Mouse (Mus musculus) spleen, adult 2 months (tissue): Measurements from ENCODE around the gene Ext2. TPM values are rescaled to one million over a fixed set of nuclear protein-coding genes. Genes with fewer than 3 reads are reported as not detected.

ENCODE experiments used
- DNase-seq, 2 experiments: peaks; one replicate each; pipeline versions ENCODE4 v3.0.0 to v3.0.0-alpha.2; 2012 to 2021; ENCODE audit warnings: low spot score in 2 of 2, low read depth in 1 of 2
- H3K27ac ChIP-seq: fragments of 200-500 bp; 2 replicates; pipeline ENCODE4 v1.5.1; 2012; ENCODE audit warnings: low read length, inconsistent platforms; ENCODE audit not compliant: insufficient read depth
- H3K27me3 ChIP-seq: fragments of 200-500 bp; 2 replicates; pipeline ENCODE4 v1.6.1; 2012; ENCODE audit warnings: mild to moderate bottlenecking, moderate library complexity, low read length, inconsistent platforms; ENCODE audit not compliant: control insufficient read depth, insufficient read depth
- H3K36me3 ChIP-seq: fragments of 200-500 bp; 2 replicates; pipeline ENCODE4 v1.6.1; 2012; ENCODE audit warnings: mild to moderate bottlenecking, low read length, inconsistent platforms; ENCODE audit not compliant: control insufficient read depth, insufficient read depth
- H3K4me1 ChIP-seq: fragments of 200-500 bp; 2 replicates; pipeline ENCODE4 v1.6.1; 2011; ENCODE audit warnings: inconsistent platforms; ENCODE audit not compliant: control insufficient read depth, insufficient read depth, insufficient read length
- H3K4me3 ChIP-seq: fragments of 200-500 bp; 2 replicates; pipeline ENCODE4 v1.5.1; 2011; ENCODE audit warnings: mild to moderate bottlenecking, inconsistent platforms; ENCODE audit not compliant: insufficient read depth, insufficient read length; ENCODE audit errors: extremely low read depth
- CTCF ChIP-seq: fragments of 200-500 bp; IDR thresholded peaks from 2 replicates; pipeline ENCODE4 v1.5.1; 2011; ENCODE audit warnings: mild to moderate bottlenecking, inconsistent platforms; ENCODE audit not compliant: insufficient read depth, insufficient read length, insufficient replicate concordance; ENCODE audit errors: extremely low read depth
- POLR2A ChIP-seq: fragments of 200-500 bp; IDR thresholded peaks from 2 replicates; pipeline ENCODE4 v1.6.1; 2011; ENCODE audit warnings: low read depth, low read length, inconsistent platforms
- WGBS: fragments of 180-500 bp; shearing (Covaris S2); methylation state at CpG from one replicate; pipeline ENCODE4 v1.1.7; 2018; 5-methylcytosine and 5-hydroxymethylcytosine counted together
- polyA plus RNA-seq: library from polyadenylated mRNA; depleted of rRNA; stranded (reverse); fragments of >200 nt; gene quantifications from 2 replicates; pipeline ENCODE4 v1.2.3, GENCODE M21; 2012

The Ext2 gene
- polyA plus RNA-seq, 1 experiment, result 23.9 TPM

- DNase-seq, result no peak
- Histone ChIP-seq H3K36me3 (no peaks in the 10 kb centered on the region), H3K4me1 (no peaks in the 10 kb centered on the region; the same call in 1 of the 2 replicates), H3K4me3 (no peak overlapping the region), H3K27me3 (no peaks in the 10 kb centered on the region), H3K27ac (no peak overlapping the region)
- WGBS, result 79% methylated on average over 1 of the region's 1 CpGs
- TF ChIP-seq CTCF (no peak), POLR2A (no peak)
Measured at GRCm38 (mm10) chr2:93851303-93851702, 28.9 kb upstream of the Ext2 start.

GRCm38 (mm10) chr2:93850317-93850944, 28.1 kb upstream of the Ext2 start:
- no peaks in the 10 kb centered on the region; the same call in 1 of the 2 replicates for H3K4me1 ChIP-seq
- H3K27me3 ChIP-seq, result no peaks in the 10 kb centered on the region
- TF ChIP-seq CTCF (no peak), POLR2A (no peak)
- WGBS, result 4% methylated on average over 13 of the region's 13 CpGs
- no peak overlapping the region for H3K27ac ChIP-seq
- H3K36me3 ChIP-seq, result 0 out of 2 replicates have a peak, but pooled peaks cover 1% of the 10 kb centered on the region
- peak in 1 of 2 experiments; percentile 15 for DNase-seq
- peak overlapping the region; percentile 10 for H3K4me3 ChIP-seq

- Histone ChIP-seq H3K27me3 (no peaks in the 10 kb centered on the region), H3K4me1 (no peaks in the 10 kb centered on the region; the same call in 1 of the 2 replicates), H3K36me3 (0 out of 2 replicates have a peak, but pooled peaks cover 2% of the 10 kb centered on the region), H3K27ac (peak within 1 kb of the TSS; percentile 68), H3K4me3 (peak within 1 kb of the TSS; percentile 80)
- 0 out of 2 replicates have a peak, but pooled peaks have one; percentile 21 for TF ChIP-seq CTCF
- TF ChIP-seq POLR2A, result no peak
- WGBS, result 1% methylated on average over 28 of the region's 28 CpGs
- DNase-seq, result peak; percentile 47 to 50
Measured at GRCm38 (mm10) chr2:93849505-93850089, 27.2 kb upstream of the Ext2 start, which contains the start of gene Accs. Gene Accs, minus strand, starts transcription at chr2:93849943.

- H3K27ac ChIP-seq, result no peak overlapping the region
- 91% methylated on average over 3 of the region's 3 CpGs for WGBS
- no peak overlapping the region for H3K4me3 ChIP-seq
- no peaks in the 10 kb centered on the region for H3K27me3 ChIP-seq
- no peak for DNase-seq
- no peaks in the 10 kb centered on the region for H3K4me1 ChIP-seq
- TF ChIP-seq POLR2A (no peak), CTCF (no peak)
- peaks cover 14% of the 10 kb centered on the region for H3K36me3 ChIP-seq
Measured at GRCm38 (mm10) chr2:93841349-93841748, 19.0 kb upstream of the Ext2 start.

GRCm38 (mm10) chr2:93840109-93840508, 17.7 kb upstream of the Ext2 start:
- WGBS, result 88% methylated on average over 6 of the region's 6 CpGs
- H3K36me3 ChIP-seq, result peaks cover 13% of the 10 kb centered on the region
- no peak overlapping the region for H3K4me3 ChIP-seq
- TF ChIP-seq CTCF (no peak), POLR2A (no peak)
- no peaks in the 10 kb centered on the region for H3K4me1 ChIP-seq
- no peak overlapping the region for H3K27ac ChIP-seq
- no peak for DNase-seq
- H3K27me3 ChIP-seq, result no peaks in the 10 kb centered on the region

- Histone ChIP-seq H3K36me3 (peaks cover 10% of the 10 kb centered on the region), H3K4me3 (no peak overlapping the region), H3K27ac (no peak overlapping the region), H3K27me3 (no peaks in the 10 kb centered on the region), H3K4me1 (no peaks in the 10 kb centered on the region)
- 88% methylated on average over 4 of the region's 4 CpGs for WGBS
- no peak for DNase-seq
- TF ChIP-seq CTCF (no peak), POLR2A (no peak)
Measured at GRCm38 (mm10) chr2:93838931-93839330, 16.6 kb upstream of the Ext2 start.

- Histone ChIP-seq H3K36me3 (peaks cover 5% of the 10 kb centered on the region; the same call in 1 of the 2 replicates), H3K27me3 (no peaks in the 10 kb centered on the region), H3K27ac (no peak overlapping the region), H3K4me1 (no peaks in the 10 kb centered on the region), H3K4me3 (no peak overlapping the region)
- TF ChIP-seq CTCF, result no peak
- TF ChIP-seq POLR2A, result no peak
- 92% methylated on average over 13 of the region's 13 CpGs for WGBS
- DNase-seq, result no peak
Measured at GRCm38 (mm10) chr2:93836232-93836785, 13.9 kb upstream of the Ext2 start.
